Mouse (Mus musculus) midbrain, embryonic 15.5 days (tissue): Measurements from ENCODE around the gene Olfr693. TPM values are rescaled to one million over a fixed set of nuclear protein-coding genes. Genes with fewer than 3 reads are reported as not detected.
"Not testable (repeated sequence)": the region's sequence is repeated elsewhere in the genome, so short reads cannot be mapped to it uniquely, and the experiment has no call there.

Experiments used
- ATAC-seq: fragments of 200-750 bp; cut with Nextera tagmentation; replicated peaks from 2 replicates; pipeline ENCODE4 v1.8.0; 2017; ENCODE audit warnings: moderate TSS enrichment
- H3K27ac ChIP-seq: fragments of 300-500 bp; sonication (generic); 2 replicates; pipeline ENCODE4 v1.5.1; 2015; ENCODE audit warnings: mild to moderate bottlenecking, inconsistent platforms
- H3K27me3 ChIP-seq: fragments of 300-500 bp; sonication (generic); replicated peaks from 2 replicates; pipeline ENCODE4 v1.6.1; 2015; ENCODE audit warnings: inconsistent platforms
- H3K36me3 ChIP-seq: fragments of 300-500 bp; sonication (generic); replicated peaks from 2 replicates; pipeline ENCODE4 v1.6.1; 2015; ENCODE audit warnings: inconsistent platforms
- H3K4me1 ChIP-seq: fragments of 300-500 bp; sonication (generic); 2 replicates; pipeline ENCODE4 v1.6.1; 2015; ENCODE audit warnings: inconsistent platforms
- H3K4me2 ChIP-seq: fragments of 300-500 bp; sonication (generic); 2 replicates; pipeline ENCODE4 v1.6.1; 2015; ENCODE audit warnings: inconsistent platforms, mild to moderate bottlenecking, moderate library complexity
- H3K4me3 ChIP-seq: fragments of 300-500 bp; sonication (generic); 2 replicates; pipeline ENCODE4 v1.5.1; 2015; ENCODE audit warnings: mild to moderate bottlenecking, inconsistent platforms
- H3K9ac ChIP-seq: fragments of 300-500 bp; sonication (generic); 2 replicates; pipeline ENCODE4 v1.6.1; 2015; ENCODE audit warnings: mild to moderate bottlenecking, inconsistent platforms
- H3K9me3 ChIP-seq: fragments of 300-500 bp; sonication (generic); 2 replicates; pipeline ENCODE4 v1.6.1; 2016; ENCODE audit warnings: inconsistent platforms
- WGBS: fragments of 180-500 bp; shearing (Covaris S2); methylation state at CpG from one replicate; pipeline ENCODE4 v1.1.7; 2015; ENCODE audit warnings: mixed read lengths; 5-methylcytosine and 5-hydroxymethylcytosine counted together
- polyA plus RNA-seq: library from polyadenylated mRNA; unstranded; fragments of >200 nt; fragmentation: Nextera tagmentation; extraction: Ambion mirVana; gene quantifications from 2 replicates; pipeline ENCODE4 v1.2.1, GENCODE M21; 2015

The Olfr693 gene
- 0.05 TPM in 1 of 2 replicates, not detected in the other for polyA plus RNA-seq

DNA sequence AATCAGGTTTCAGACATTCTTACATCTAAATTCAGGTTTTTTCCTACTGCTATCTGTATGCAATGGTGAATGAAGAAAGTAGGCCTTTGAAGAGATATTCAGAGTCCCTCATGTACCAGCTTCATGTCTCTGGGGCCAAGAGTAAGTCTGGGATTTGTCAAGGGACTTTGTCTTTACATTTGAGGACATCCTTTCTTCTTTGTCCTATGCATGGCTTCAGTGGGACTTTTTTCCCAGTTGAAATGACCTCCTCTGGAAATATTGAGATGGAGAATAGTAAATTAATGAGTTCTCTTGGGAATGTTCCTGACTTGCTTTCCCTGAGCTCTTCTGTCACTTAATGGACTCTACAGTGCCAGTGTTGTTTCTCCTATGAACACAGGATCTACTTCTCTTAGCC, at the start of gene Olfr693:
Olfr693 (minus strand) TSS at position 101 of the 400 bp plus-strand sequence.
- H3K9ac ChIP-seq: no peak within 1 kb of the TSS
- no peaks in the 10 kb centered on the region for H3K4me1 ChIP-seq
- H3K27ac ChIP-seq: no peak within 1 kb of the TSS

DNA sequence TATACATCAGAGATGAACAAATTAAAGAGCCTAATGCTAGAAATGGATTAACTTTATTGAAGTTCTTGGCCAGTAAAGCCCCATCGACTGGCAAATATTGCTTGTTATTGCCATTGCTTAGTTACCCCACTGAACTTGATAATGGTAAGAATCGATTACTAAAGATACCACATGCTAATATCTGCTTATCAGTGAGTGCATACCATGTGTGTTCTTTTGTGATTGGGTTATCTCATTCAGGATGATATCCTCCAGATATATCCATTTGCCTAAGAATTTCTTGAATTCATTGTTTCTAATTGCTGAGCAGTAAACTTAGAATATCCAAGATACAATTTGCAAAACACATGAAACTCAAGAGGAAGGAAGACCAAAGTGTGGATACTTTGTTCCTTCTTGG, 45.3 kb upstream of the Olfr693 start:
- not testable (repeated sequence) for H3K9ac ChIP-seq, ATAC-seq, H3K9me3 ChIP-seq, H3K4me3 ChIP-seq, H3K27ac ChIP-seq, H3K36me3 ChIP-seq, H3K4me2 ChIP-seq, H3K4me1 ChIP-seq, H3K27me3 ChIP-seq
- WGBS: 88% methylated on average over 2 of the region's 2 CpGs

More for the DNA sequence above, at the start of gene Olfr693:
- H3K36me3 ChIP-seq: no peaks in the 10 kb centered on the region
- no peaks in the 10 kb centered on the region for H3K9me3 ChIP-seq
- ATAC-seq: no peak
- H3K4me2 ChIP-seq: no peak within 1 kb of the TSS
- no peaks in the 10 kb centered on the region for H3K27me3 ChIP-seq
- H3K4me3 ChIP-seq: no peak within 1 kb of the TSS

DNA sequence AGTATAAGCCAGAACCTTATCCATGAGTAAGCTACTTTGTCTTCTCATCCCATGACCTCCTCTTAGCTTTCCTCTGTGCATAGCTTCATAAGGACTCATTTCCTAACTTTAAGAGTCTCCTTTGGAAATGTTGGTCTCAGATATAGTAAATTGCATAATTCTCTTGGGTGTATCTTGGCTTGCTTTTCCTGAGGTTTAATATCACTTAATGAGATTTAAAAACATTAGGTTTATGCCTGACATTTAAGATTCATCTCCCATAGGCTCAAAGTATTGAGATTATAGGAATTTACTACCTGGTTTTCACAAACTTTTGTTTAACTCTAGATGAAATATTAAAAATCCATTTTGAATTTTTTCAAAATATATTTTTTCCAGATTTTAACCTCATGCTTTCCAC, 35.9 kb upstream of the Olfr693 start, which contains the start of gene Olfr695:
Olfr695 (minus strand) TSS at position 101 of the 400 bp plus-strand sequence.
- H3K9ac ChIP-seq: no peak within 1 kb of the TSS
- H3K27ac ChIP-seq: no peak within 1 kb of the TSS
- H3K4me3 ChIP-seq: no peak within 1 kb of the TSS
- no peaks in the 10 kb centered on the region for H3K4me1 ChIP-seq
- ATAC-seq: no peak
- H3K36me3 ChIP-seq: no peaks in the 10 kb centered on the region
- H3K27me3 ChIP-seq: no peaks in the 10 kb centered on the region
- H3K4me2 ChIP-seq: no peak within 1 kb of the TSS
- no peaks in the 10 kb centered on the region for H3K9me3 ChIP-seq

DNA sequence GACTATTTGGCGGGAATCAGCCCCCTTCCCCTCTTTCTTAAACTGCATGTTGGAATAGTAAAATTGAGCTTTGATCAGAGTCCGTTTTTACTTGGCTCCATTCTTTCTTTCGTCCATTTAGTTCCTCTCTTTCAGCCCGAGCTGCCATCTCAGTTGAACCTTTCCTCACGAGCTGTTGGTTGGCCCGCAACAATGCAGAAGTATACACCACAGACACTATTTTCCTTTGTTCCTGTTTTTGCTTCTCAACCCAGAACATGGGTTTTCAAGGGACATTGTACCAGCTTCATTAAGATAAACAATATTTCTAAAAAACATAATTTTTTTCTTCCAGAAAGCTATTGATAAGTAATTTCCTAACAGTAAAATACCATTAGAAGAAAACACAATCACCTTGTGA, 31.1 kb upstream of the Olfr693 start:
- Histone ChIP-seq H3K36me3 (no peaks in the 10 kb centered on the region), H3K4me2 (no peak overlapping the region), H3K9me3 (no peaks in the 10 kb centered on the region), H3K4me1 (no peaks in the 10 kb centered on the region), H3K27me3 (no peaks in the 10 kb centered on the region), H3K4me3 (no peak overlapping the region), H3K27ac (no peak overlapping the region), H3K9ac (no peak overlapping the region)
- no peak for ATAC-seq
- WGBS: 91% methylated on average over 6 of the region's 6 CpGs

DNA sequence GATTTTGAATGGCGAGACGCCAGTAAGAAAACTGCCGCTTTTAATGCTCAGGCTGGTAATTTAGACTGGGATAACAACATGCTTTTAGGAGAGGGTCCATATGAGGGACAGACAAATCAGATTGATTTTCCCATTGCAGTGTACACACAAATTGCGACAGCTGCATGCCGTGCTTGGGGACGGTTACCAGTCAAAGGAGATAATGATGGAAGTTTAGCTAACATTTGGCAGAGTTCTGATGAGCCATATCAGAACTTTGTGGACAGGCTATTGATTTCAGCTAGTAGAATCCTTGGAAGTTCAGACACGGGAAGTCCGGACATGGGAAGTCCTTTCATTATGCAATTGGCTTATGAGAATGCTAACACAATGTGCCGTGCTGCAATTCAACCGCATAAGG, 27.3 kb upstream of the Olfr693 start:
- H3K27me3 ChIP-seq, H3K27ac ChIP-seq, H3K4me1 ChIP-seq, H3K4me2 ChIP-seq, H3K9me3 ChIP-seq, ATAC-seq, H3K4me3 ChIP-seq, H3K9ac ChIP-seq, H3K36me3 ChIP-seq: not testable (repeated sequence)
- WGBS: 76% methylated on average over 10 of the region's 10 CpGs

DNA sequence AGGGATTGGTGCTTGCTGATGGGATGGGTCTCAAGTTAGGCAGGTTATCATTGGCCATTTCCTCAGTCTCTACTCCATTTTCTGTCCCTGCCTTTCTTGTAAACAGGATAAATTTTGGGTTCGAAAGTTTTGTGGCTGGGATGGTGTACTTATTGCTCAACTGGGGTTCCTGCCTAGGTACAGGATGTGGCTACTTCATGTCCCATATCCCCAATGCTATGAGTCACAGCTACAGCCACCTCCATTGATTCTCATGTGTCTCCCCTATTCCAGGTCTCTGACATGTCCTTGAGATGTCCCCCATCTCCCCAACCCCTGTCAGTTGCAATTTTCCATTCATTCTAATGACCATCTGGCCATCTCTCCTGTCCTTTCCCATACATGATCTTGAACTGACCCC, 16.5 kb upstream of the Olfr693 start:
- Histone ChIP-seq H3K27ac (no peak overlapping the region), H3K9ac (no peak overlapping the region), H3K4me2 (no peak overlapping the region), H3K4me3 (no peak overlapping the region), H3K27me3 (no peaks in the 10 kb centered on the region), H3K4me1 (no peaks in the 10 kb centered on the region), H3K36me3 (no peaks in the 10 kb centered on the region), H3K9me3 (no peaks in the 10 kb centered on the region)
- 90% methylated on average over 1 of the region's 1 CpGs for WGBS
- ATAC-seq: no peak

DNA sequence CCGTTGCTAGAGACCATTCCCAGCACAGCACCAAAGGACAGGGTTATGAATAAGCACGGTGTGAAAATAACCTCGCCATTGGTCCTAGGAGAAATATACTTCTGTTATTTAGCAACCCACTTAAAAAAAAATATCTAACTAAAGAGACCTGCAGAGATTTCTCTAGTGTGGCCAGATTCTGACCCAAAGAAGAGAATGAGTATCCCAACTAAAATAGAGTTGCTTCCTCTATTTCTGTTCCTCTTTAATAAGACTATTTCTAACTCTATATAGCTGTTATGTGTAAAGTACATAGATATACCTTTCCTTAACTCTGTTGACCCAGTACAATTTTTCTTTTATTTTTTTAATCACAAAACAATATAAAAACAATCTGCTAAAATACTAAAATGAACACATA, 12.6 kb upstream of the Olfr693 start:
- no peak for ATAC-seq
- no peak overlapping the region for H3K9ac ChIP-seq
- H3K9me3 ChIP-seq: no peaks in the 10 kb centered on the region
- H3K36me3 ChIP-seq: no peaks in the 10 kb centered on the region
- no peaks in the 10 kb centered on the region for H3K27me3 ChIP-seq
- H3K27ac ChIP-seq: no peak overlapping the region
- H3K4me1 ChIP-seq: no peaks in the 10 kb centered on the region
- 90% methylated on average over 3 of the region's 3 CpGs for WGBS
- H3K4me2 ChIP-seq: no peak overlapping the region
- no peak overlapping the region for H3K4me3 ChIP-seq

DNA sequence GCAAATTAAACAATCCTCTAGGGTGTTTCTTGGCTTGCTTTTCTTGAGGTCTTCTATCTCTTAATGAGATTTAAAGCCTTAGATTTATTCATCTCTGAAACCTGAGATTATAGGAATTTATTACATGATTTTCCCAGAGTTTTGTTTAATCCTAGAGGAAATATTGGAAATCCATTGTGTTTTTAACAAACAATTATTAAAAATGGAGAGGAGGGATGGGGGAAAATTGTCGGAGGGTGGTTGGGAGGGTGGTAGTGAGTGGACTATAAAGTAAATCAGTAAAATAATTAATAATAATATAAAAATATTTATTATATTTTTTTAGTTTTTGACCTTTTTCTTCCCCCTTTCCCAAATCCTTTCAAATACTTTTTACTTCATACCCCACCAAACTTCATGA, 11.3 kb upstream of the Olfr693 start, which contains the start of gene Olfr694:
Olfr694 (minus strand) TSS at position 101 of the 400 bp plus-strand sequence.
- H3K27ac ChIP-seq: no peak within 1 kb of the TSS
- ATAC-seq: no peak
- no peaks in the 10 kb centered on the region for H3K36me3 ChIP-seq
- H3K4me3 ChIP-seq: no peak within 1 kb of the TSS
- H3K4me2 ChIP-seq: no peak within 1 kb of the TSS
- no peaks in the 10 kb centered on the region for H3K4me1 ChIP-seq
- 94% methylated on average over 1 of the region's 1 CpGs for WGBS
- no peaks in the 10 kb centered on the region for H3K27me3 ChIP-seq
- H3K9ac ChIP-seq: no peak within 1 kb of the TSS
- no peaks in the 10 kb centered on the region for H3K9me3 ChIP-seq

DNA sequence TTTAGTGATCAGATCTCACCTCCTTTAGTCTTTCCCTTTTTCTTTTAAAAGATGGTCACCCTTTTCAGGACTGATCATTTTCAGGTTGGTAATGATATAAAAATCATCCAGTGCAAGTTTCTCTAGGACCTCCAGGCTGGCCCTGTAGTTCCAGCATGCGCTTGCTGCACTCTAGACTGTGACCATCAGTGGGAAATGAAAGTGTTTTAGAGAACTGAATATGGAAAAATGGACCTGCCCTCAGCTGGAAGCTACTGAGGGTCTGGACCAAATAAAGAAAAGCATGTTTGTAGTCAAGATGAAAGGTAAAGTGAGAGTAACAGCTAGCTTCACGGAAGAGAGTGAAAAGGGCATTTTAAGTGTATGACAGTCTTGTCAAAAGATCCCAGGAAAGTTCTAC, 5.0 kb upstream of the Olfr693 start:
- Histone ChIP-seq H3K4me2 (no peak overlapping the region), H3K9ac (no peak overlapping the region), H3K27me3 (no peaks in the 10 kb centered on the region), H3K27ac (no peak overlapping the region), H3K9me3 (no peaks in the 10 kb centered on the region), H3K4me1 (no peaks in the 10 kb centered on the region), H3K36me3 (no peaks in the 10 kb centered on the region), H3K4me3 (no peak overlapping the region)
- ATAC-seq: no peak
- WGBS: 82% methylated on average over 2 of the region's 2 CpGs

DNA sequence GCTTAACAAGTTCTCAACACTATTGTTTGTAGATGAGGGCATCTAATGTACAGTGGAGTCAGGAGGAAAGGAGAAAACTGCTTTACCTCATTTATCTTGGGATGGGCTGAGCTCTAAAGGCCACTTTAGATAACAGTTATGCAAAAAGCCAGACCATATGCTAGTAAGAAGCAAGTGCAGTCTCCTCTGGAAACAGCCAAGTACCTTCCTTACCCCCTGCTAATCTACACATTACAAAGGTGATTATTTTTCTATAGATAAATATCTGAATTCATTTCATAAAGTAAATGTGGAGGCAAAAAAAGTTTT, 28.1 kb downstream of the Olfr693 start:
- Histone ChIP-seq H3K4me3 (no peak overlapping the region), H3K4me1 (no peaks in the 10 kb centered on the region)

DNA sequence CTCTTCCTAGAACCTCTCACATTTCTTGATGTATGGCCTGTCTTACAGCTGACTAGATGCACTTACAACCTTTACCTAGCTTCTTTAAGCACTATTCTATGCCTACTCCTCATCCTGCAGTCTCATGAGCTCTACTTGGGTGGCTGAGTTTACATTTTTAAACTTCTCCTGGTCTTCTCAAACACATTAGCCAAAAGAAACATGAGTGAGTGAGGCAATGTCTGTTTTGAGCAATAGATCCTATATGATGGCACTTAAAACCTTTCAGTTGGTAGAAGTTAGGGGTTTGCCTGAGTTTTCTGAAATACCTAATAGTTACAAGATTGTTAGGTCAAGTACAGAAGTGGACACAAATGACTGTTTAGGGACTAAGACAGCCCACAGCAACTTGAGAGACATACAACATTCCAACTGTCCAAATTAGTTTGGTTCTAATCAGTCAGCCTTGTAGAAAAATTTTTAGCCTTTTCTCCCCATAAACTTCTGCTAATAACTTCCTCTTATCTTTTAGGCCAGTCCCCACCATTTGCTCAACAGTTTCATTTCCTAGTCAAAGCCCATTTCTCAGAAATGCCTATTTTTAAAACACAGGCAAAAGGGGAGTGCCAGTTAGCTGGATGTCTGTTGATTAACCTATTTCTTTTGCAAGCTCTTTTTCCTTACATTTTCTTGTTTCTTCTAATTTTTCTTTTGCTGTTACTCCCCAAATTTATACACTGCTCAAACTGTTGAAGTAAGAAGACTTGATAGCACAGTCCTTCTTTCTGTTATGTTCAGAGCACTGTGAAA, 28.6 kb downstream of the Olfr693 start:
- Histone ChIP-seq H3K36me3 (no peaks in the 10 kb centered on the region), H3K9me3 (no peaks in the 10 kb centered on the region), H3K4me1 (no peaks in the 10 kb centered on the region), H3K27ac (no peak overlapping the region), H3K27me3 (no peaks in the 10 kb centered on the region), H3K4me3 (no peak overlapping the region), H3K4me2 (no peak overlapping the region), H3K9ac (no peak overlapping the region)
- no peak for ATAC-seq

More for the DNA sequence above, 28.1 kb downstream of the Olfr693 start:
- Histone ChIP-seq H3K36me3 (no peaks in the 10 kb centered on the region), H3K27me3 (no peaks in the 10 kb centered on the region), H3K27ac (no peak overlapping the region), H3K4me2 (no peak overlapping the region), H3K9ac (no peak overlapping the region), H3K9me3 (no peaks in the 10 kb centered on the region)
- no peak for ATAC-seq

DNA sequence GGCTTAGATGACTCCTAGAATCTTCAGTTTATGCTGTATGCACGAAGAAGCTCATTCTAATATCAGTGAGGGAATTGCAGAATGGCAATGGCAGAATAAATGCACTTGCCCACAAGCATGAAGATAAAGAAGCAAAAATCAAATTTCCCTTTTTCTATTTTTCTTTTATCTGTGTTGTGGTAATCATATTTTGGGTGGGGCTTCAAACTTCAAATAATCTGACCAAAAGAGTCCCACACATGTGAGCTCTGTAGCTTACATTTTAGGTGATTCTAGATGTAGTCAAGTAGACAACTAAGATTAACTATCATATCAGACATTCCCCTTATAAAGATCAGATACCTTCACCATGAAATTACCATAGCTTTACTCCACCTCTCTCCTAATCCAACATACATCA, 30.6 kb downstream of the Olfr693 start:
- no peak overlapping the region for H3K27ac ChIP-seq
- H3K9me3 ChIP-seq: no peaks in the 10 kb centered on the region
- H3K4me1 ChIP-seq: no peaks in the 10 kb centered on the region
- no peak for ATAC-seq
- 71% methylated on average over 1 of the region's 1 CpGs for WGBS
- no peaks in the 10 kb centered on the region for H3K27me3 ChIP-seq
- H3K4me2 ChIP-seq: no peak overlapping the region
- H3K9ac ChIP-seq: no peak overlapping the region
- no peaks in the 10 kb centered on the region for H3K36me3 ChIP-seq
- no peak overlapping the region for H3K4me3 ChIP-seq

DNA sequence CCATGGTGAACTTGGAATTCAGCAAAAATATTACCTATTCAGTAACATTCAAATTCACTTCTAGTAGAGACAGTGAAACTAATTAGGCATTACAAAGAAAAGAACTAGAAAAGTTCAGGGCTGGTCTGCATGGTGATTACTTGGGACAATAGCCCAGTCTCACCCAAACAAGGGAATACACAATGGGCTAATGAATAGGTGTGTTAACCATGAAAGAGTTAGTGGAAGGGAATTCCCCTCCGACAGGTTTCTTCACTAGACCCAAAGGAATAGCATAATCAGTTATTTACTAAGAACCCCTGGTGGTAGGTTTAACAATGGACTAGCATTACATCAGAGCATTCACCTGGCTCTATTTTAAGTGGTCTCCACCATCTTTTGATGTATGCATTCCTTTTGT, 35.1 kb downstream of the Olfr693 start:
- no peak for ATAC-seq

More for the DNA sequence above, 35.1 kb downstream of the Olfr693 start:
- no peak overlapping the region for H3K9ac ChIP-seq
- no peaks in the 10 kb centered on the region for H3K4me1 ChIP-seq
- H3K36me3 ChIP-seq: no peaks in the 10 kb centered on the region
- no peaks in the 10 kb centered on the region for H3K9me3 ChIP-seq
- no peak overlapping the region for H3K4me3 ChIP-seq
- 53% methylated on average over 1 of the region's 1 CpGs for WGBS
- no peak overlapping the region for H3K27ac ChIP-seq
- H3K4me2 ChIP-seq: no peak overlapping the region
- no peaks in the 10 kb centered on the region for H3K27me3 ChIP-seq
